Mouse (Mus musculus): ENCODE data around the gene Npas3.

Npas3 gene

DNA sequence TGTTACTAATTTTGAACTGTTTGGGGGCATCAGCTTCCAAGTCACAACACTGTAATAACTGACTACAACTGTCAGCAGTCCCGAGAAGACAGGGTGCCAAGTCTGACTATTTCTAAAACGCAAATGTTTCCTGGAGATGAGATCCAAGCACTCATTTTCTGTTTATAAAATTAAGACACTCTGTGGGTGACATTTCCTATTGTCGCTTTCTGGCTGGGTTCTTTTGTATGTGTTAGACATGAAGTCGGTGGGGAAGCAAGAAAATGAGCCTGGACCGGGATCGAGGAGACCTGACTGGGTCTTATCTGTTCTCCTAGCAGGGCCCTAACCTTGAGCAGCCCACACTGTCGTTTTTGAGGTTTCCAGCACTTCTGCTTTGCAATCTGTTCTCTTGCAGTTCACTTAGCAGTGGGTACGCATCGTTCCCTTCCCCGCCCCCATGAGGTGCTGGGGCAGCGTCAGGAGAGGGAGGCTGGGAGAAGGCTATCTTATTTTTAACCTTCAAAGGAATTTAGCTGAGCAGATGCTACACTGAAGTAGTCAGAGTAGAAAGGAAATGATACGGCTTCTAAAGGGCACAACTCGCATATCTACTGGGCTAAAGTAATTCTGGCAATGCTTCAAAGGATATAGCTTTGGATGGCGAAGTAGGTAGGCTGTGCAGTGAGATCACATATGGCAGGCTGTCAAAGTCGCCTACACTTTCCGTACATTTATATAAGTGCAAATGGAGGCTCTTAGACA, 593.6 kb downstream of the Npas3 start:
- in situ Hi-C loops (cut with MboI; ENCODE audit: low sequenced_read_pairs) = no loop called here

DNA sequence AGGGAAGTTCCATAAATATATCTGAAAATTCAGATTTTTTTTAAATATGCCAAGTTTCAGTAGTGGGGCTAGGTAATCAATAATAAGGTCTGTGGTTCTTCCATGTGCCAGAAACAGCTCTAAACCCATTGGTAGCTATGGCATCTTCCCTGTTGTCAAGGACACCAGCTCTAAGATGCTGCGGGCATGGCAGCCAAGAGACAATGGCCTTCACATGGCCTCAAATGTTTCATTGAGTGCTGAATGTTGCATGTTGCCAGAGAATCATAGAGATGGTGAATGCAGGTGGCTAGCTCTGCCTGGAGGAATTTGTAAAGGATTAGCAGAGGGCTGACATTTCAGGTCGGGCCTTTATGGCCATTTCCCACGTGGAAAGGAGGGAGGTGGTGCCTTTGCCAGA, 595.1 kb downstream of the Npas3 start:
- in situ Hi-C loops (cut with MboI; ENCODE audit: low sequenced_read_pairs) = no loop called here

- in situ Hi-C loops (cut with MboI; ENCODE audit: low sequenced_read_pairs) = no loop called here
Observed at GRCm38 (mm10) chr12:53846154-53846665, 597.7 kb downstream of the Npas3 start.

GRCm38 (mm10) chr12:53849263-53849662, 600.8 kb downstream of the Npas3 start:
- in situ Hi-C loops (cut with MboI; ENCODE audit: low sequenced_read_pairs) = no loop called here

GRCm38 (mm10) chr12:53852432-53852831, 604.0 kb downstream of the Npas3 start:
- in situ Hi-C loops (cut with MboI; ENCODE audit: low sequenced_read_pairs) = no loop called here

GRCm38 (mm10) chr12:53860176-53860575, 611.7 kb downstream of the Npas3 start:
- in situ Hi-C loops (cut with MboI; ENCODE audit: low sequenced_read_pairs) = no loop called here

DNA sequence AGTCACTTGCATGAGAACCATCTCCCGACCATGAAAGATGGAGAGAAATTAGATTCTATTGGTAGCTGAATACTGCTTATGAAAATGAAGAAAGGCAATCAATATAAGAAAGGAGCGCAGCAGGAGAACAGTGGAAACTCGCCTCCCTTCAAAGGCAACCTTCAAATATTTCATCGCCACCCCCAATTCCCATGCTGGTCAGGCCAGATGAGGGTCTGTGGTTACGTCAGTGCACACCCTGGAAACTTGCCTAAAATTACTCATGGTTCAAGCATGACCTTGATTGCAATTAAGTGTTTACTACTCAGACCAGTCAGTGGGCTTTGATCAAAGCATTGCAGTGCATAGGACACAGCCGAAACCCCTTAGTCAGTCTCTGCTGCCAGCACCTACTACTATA, 613.8 kb downstream of the Npas3 start:
- in situ Hi-C loops (cut with MboI; ENCODE audit: low sequenced_read_pairs) = no loop called here

DNA sequence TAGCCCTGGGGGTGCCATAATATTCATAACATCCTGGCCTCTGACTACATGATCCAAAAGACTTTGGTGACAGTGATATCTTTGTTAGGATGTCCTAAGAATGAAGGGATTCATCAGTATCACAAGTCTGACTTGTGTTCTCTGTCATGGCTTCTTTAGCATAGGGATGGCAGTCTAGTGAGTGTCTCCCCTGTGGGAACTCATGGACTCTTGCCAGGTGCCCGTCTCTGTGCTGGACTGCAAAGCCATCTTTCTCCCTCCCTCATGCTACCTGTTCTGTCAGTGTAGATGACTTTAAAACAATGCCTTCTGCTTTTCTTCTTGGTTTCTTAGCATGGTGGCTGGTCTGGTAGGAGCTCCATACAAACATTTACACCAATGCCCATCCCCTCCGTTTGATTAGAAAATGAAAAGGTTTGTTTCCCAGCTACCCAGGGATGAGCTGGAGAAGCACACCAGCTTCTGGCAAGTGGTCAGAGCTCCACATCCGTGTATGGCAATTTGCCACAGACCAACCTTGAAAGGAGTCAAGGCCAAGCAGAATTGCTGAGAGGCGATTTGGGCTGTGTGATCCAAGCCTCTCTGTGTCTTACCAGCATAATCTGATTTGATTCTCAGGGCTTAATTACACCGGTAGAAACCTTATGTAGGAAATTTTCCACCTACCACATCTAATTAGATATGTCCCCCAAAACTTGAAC, 616.1 kb downstream of the Npas3 start:
- in situ Hi-C loops (cut with MboI; ENCODE audit: low sequenced_read_pairs) = no loop called here

DNA sequence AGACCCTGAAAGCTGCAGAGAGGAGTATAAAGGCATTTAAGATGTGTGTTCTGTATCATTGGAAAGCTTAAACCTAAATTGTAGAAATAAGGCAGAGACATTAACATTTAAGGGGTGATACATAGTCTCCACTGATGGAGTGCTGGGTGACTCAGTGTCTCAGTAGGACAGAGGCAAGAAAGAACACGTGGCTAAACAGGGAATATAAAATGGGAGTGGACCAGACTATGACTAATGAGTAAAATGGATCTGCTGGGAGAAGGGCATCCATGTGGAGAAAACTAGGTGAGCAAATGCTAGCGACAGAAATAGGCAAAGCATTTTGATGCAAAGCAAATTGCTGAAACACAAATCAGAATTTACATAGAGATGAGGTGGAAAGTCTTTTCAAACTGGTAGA, 617.2 kb downstream of the Npas3 start:
- in situ Hi-C loops (cut with MboI; ENCODE audit: low sequenced_read_pairs) = no loop called here

DNA sequence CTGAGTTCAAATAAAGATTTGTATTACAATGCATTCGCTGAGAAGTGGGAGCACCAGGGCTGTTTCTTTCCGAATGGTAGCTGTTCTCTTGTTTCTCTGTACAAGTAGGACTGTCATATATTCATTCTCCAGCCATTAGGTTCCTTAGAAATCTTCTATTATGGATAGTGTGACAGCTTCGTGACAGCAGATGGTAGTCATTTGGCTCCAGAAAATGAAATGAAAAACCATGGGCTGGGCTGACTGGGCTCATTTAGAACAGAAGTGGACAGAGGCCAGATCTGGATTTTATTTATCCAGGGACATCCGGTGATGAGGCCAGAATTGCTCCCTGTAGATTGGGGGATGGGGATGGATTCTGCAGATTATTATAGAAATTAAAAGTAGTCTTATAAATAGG, 621.5 kb downstream of the Npas3 start:
- in situ Hi-C loops (cut with MboI; ENCODE audit: low sequenced_read_pairs) = no loop called here

GRCm38 (mm10) chr12:53875226-53875625, 626.7 kb downstream of the Npas3 start:
- in situ Hi-C loops (cut with MboI; ENCODE audit: low sequenced_read_pairs) = no loop called here

DNA sequence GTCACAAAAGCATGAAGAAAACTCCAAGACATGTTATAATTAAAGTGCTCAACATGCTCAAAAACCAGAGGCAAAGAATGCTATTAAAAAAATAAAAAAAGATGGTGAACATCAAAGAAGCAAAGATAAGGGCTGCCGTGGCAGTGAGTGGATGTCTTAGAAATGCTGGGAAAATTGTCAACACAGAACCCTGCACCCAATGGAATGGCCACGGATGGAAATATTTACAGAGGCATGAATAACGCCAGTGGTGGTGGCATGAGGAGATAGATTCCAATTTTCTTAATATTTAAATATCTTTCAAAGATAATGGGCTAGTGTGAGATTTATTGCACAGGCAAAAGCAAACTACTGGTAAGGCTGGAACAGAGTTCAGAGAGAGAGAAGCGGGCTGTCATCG, 628.2 kb downstream of the Npas3 start:
- in situ Hi-C loops (cut with MboI; ENCODE audit: low sequenced_read_pairs) = no loop called here

DNA sequence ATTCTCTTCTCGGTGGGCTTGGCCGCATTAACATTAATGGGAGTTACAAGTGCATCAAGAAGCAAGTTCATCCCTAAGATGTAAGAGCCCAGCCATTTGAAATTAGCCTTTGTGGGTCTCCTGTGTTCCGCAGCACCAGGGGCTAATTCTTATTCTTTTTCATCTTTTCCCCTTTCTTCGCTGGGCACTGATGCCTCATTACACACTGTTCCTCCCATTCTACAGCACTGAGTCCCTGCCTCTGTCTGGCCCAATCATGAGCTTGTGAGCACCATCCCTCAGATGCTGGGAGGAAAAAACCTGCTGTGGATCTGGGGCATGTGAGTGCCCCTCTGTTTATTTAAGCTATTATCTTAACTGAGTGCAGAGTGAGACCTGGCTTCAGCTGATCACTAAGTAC, 633.2 kb downstream of the Npas3 start:
- in situ Hi-C loops (cut with MboI; ENCODE audit: low sequenced_read_pairs) = no loop called here

DNA sequence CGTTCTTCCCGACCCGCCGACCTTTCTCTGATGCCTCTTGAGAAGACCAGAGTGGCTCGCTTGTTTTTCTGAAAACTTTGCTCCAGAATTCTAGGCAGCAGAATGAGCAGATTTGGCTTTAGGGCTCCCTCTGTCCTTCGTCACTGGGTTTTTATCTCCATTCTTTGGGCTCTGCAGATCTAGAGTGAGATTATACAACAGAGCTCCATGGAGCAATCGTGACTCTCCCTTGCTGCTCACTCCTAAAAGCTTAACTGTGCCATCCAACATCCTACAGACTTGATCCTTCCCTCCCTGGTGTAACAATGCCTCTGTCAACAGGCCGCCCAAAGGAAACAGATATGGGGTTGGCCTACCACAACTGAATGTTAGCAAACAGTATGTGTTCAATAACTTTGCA, 634.4 kb downstream of the Npas3 start:
- in situ Hi-C loops (cut with MboI; ENCODE audit: low sequenced_read_pairs) = no loop called here

GRCm38 (mm10) chr12:53888624-53889023, 640.1 kb downstream of the Npas3 start:
- in situ Hi-C loops (cut with MboI; ENCODE audit: low sequenced_read_pairs) = no loop called here

DNA sequence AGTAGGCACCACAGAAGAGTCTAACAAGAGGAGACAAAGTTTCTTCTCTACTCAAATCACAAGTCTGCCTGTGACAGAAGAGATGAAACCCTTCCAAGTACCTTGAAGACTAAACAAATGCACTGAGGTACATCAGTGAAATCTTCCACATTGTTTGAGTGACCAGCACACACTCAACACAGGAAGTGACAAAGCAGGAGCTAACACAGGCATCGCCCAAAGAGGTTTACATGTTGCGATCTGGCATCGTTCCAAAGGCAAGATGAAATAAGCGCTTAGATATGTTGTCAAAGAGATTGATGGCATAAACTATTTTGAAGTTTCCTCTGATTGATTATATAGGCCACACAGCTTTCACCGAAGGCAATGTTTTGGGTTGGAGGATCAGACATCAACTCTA, 647.4 kb downstream of the Npas3 start:
- in situ Hi-C loops (cut with MboI; ENCODE audit: low sequenced_read_pairs) = no loop called here

DNA sequence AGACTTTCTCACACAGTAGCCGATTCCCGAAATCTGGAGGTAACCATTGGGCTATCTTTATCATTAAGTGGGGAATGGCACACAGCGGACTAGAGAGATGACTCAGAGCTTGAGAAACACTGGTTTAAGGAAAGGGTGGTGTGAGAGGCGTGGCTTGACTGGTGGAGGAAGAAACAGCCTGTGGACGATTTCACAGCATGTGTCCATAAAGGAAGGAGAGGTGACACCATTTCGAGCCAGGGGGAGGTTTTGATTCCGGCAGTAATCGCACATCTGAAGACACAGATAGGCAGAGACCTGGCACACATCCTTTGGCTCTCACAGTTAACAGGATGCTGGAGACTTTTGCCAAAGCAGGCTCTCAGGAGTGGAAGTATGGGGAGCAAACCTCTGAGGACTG, 660.3 kb downstream of the Npas3 start:
- in situ Hi-C loops (cut with MboI; ENCODE audit: low sequenced_read_pairs) = no loop called here

- in situ Hi-C loops (cut with MboI; ENCODE audit: low sequenced_read_pairs) = no loop called here
Observed at GRCm38 (mm10) chr12:53910192-53910591, 661.7 kb downstream of the Npas3 start.

- in situ Hi-C loops (cut with MboI; ENCODE audit: low sequenced_read_pairs) = no loop called here
Observed at GRCm38 (mm10) chr12:53922153-53922552, 673.7 kb downstream of the Npas3 start.

DNA sequence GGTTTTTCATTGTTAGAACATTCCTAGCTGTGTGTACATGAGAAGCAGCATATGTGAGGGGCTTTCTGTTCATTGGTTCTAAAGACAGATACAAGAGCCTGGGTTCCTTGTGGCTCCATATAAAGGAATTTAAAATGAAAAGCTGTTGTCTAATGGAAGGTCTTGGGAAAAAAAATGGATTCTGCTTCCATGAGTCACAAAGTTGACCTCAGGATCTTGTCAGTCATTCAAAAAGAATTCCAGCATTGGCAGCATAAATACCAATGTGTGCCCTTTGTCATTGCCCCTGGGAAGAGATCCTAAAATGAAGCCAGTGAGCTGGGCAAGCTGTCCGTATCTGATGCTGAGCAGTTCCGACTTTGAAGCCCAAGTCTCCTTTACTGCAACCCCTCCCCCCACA, 700.3 kb downstream of the Npas3 start:
- in situ Hi-C loops (cut with MboI; ENCODE audit: low sequenced_read_pairs) = no loop called here

DNA sequence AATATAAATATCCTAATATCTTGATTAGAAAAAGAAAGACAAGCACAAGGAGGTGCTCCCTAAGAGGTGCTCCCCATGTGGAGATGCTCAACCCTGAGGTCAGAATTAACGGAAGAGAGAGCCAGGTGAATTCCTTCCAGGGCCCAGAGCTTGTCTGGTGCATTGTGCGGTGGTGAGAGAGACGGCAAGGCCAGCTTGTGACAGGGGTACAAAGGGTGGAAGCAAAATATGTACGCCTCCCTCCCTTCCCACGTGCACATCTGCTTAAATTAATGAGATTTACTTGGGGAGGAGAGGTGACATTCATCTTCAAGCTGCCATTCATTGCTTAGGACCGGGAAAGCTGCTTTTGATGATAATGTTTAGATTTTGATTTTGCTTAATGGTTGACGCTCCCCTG, 713.5 kb downstream of the Npas3 start:
- in situ Hi-C loops (cut with MboI; ENCODE audit: low sequenced_read_pairs) = no loop called here

- in situ Hi-C loops (cut with MboI; ENCODE audit: low sequenced_read_pairs) = no loop called here
Observed at GRCm38 (mm10) chr12:53963534-53963933, 715.1 kb downstream of the Npas3 start.
